Mouse (Mus musculus): ENCODE results near the gene Tnk2.

Tnk2 gene

GRCm38 (mm10) chr16:32677040-32677700, 33.5 kb downstream of the Tnk2 start:
- DNase-seq (ENCODE audit: low spot score in 2 of 2): no peak

GRCm38 (mm10) chr16:32677903-32678302, 34.2 kb downstream of the Tnk2 start:
- DNase-seq (ENCODE audit: low spot score in 2 of 2): no peak

- DNase-seq (ENCODE audit: low spot score in 2 of 2): no peak
Measured at GRCm38 (mm10) chr16:32678812-32679211, 35.1 kb downstream of the Tnk2 start.

GRCm38 (mm10) chr16:32679976-32680375, 36.3 kb downstream of the Tnk2 start:
- no peak for DNase-seq (ENCODE audit: low spot score in 2 of 2)

- no peak for DNase-seq (ENCODE audit: low spot score in 2 of 2)
Measured at GRCm38 (mm10) chr16:32680806-32681205, 37.1 kb downstream of the Tnk2 start.

- DNase-seq (ENCODE audit: low spot score in 2 of 2): peak in 1 of 2 experiments; percentile 72
Measured at GRCm38 (mm10) chr16:32682194-32682593, 38.5 kb downstream of the Tnk2 start.

GRCm38 (mm10) chr16:32682841-32683240, 39.2 kb downstream of the Tnk2 start:
- DNase-seq (ENCODE audit: low spot score in 2 of 2): no peak

- peak in 1 of 2 experiments; percentile 50 for DNase-seq (ENCODE audit: low spot score in 2 of 2)
Measured at GRCm38 (mm10) chr16:32683343-32683742, 39.7 kb downstream of the Tnk2 start.

GRCm38 (mm10) chr16:32685405-32685804, 41.7 kb downstream of the Tnk2 start:
- DNase-seq (ENCODE audit: low spot score in 2 of 2): no peak

- DNase-seq (ENCODE audit: low spot score in 2 of 2): no peak
Measured at GRCm38 (mm10) chr16:32685998-32686397, 42.3 kb downstream of the Tnk2 start.

GRCm38 (mm10) chr16:32687221-32687620, 43.5 kb downstream of the Tnk2 start:
- no peak for DNase-seq (ENCODE audit: low spot score in 2 of 2)

- DNase-seq (ENCODE audit: low spot score in 2 of 2): peak in 1 of 2 experiments; percentile 34
Measured at GRCm38 (mm10) chr16:32688770-32689169, 45.1 kb downstream of the Tnk2 start.

- peak in 1 of 2 experiments; percentile 76 for DNase-seq (ENCODE audit: low spot score in 2 of 2)
Measured at GRCm38 (mm10) chr16:32689501-32689900, 45.8 kb downstream of the Tnk2 start.

- no peak for DNase-seq (ENCODE audit: low spot score in 2 of 2)
Measured at GRCm38 (mm10) chr16:32696841-32697464, 53.3 kb downstream of the Tnk2 start.

- no peak for DNase-seq (ENCODE audit: low spot score in 2 of 2)
Measured at GRCm38 (mm10) chr16:32697665-32698446, 54.2 kb downstream of the Tnk2 start.

GRCm38 (mm10) chr16:32698550-32698949, 54.9 kb downstream of the Tnk2 start:
- DNase-seq (ENCODE audit: low spot score in 2 of 2): no peak

- no peak for DNase-seq (ENCODE audit: low spot score in 2 of 2)
Measured at GRCm38 (mm10) chr16:32703312-32703912, 59.7 kb downstream of the Tnk2 start.

GRCm38 (mm10) chr16:32705606-32706005, 61.9 kb downstream of the Tnk2 start:
- no peak for DNase-seq (ENCODE audit: low spot score in 2 of 2)

GRCm38 (mm10) chr16:32707111-32707823, 63.6 kb downstream of the Tnk2 start:
- no peak for DNase-seq (ENCODE audit: low spot score in 2 of 2)

GRCm38 (mm10) chr16:32707824-32708456, 64.3 kb downstream of the Tnk2 start:
- DNase-seq (ENCODE audit: low spot score in 2 of 2): no peak

GRCm38 (mm10) chr16:32708457-32709033, 64.9 kb downstream of the Tnk2 start:
- no peak for DNase-seq (ENCODE audit: low spot score in 2 of 2)

Data from left cerebral cortex, adult 9 months (tissue).